Mouse (Mus musculus) cerebellum, adult 2 months (tissue): ENCODE results near the gene Zfp276.

Experiments
- CTCF ChIP-seq: fragments of 200-500 bp; IDR thresholded peaks from 2 replicates; pipeline ENCODE4 v1.5.1; 2011; ENCODE audit warnings: low read depth, mild to moderate bottlenecking, control low read depth, low read length, moderate library complexity, borderline replicate concordance; ENCODE audit not compliant: insufficient read depth
- POLR2A ChIP-seq: fragments of 200-500 bp; IDR thresholded peaks from 2 replicates; pipeline ENCODE4 v1.6.1; 2011; ENCODE audit warnings: low read length, control low read depth, borderline replicate concordance; ENCODE audit not compliant: insufficient read depth

DNA sequence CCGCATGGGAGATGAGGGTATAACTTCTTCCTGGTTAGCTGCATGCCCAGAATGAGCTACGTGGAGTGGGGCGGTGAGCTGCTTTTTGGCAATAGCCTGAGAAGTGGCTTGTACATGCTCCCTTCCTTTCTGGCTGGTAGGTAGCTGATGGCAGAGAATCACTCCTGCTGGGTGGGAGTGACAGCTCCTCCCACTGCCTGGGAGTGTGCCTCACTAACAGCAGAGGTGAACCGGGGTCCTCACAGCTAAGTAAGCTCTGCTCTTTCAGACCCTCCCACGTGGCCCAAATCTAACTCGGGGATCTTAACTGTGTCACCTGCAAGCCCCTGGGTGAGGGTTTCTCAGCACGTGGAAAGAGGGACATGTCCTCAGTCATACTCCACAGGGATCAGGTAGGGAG lies 21.4 kb upstream of the Zfp276 start:
- TF ChIP-seq POLR2A (no peak), CTCF (no peak)
